Mouse (Mus musculus): ENCODE measurements around the gene Mrgprf. TPM values are rescaled to one million over a fixed set of nuclear protein-coding genes. Genes with fewer than 3 reads are reported as not detected.

The Mrgprf gene
- polyA plus RNA-seq (2014; fragmentation: Nextera tagmentation; extraction: Ambion mirVana): 2.9 and 3.7 TPM in 2 replicates

GRCm38 (mm10) chr7:145300321-145301007 is at the start of gene Mrgprf:
Mrgprf (plus strand) TSS chr7:145300828.
- no peak within 1 kb of the TSS for H3K9ac ChIP-seq (replicated peaks; ENCODE audit: low read depth, low read length)
- H3K36me3 ChIP-seq (ENCODE audit: control insufficient read depth, insufficient read depth, low read length): no peaks in the 10 kb centered on the region
- WGBS: 34% methylated on average over 13 of the region's 13 CpGs
- H3K27ac ChIP-seq (ENCODE audit: low read length): peak within 1 kb of the TSS; percentile 39; the same call in 1 of the 2 replicates
- no peak within 1 kb of the TSS for H3K4me3 ChIP-seq (ENCODE audit: low read depth, low read length)
- H3K27me3 ChIP-seq (ENCODE audit: control insufficient read depth, insufficient read depth, low read length): no peaks in the 10 kb centered on the region
- no peaks in the 10 kb centered on the region for H3K9me3 ChIP-seq (ENCODE audit: control insufficient read depth, low read depth, low read length)
- no peak within 1 kb of the TSS for H3K4me2 ChIP-seq (replicated peaks; ENCODE audit: low read depth, low read length)
- no peak for ATAC-seq (ENCODE audit: insufficient number of reproducible peaks, insufficient read depth, low FRiP score, low read depth)
- H3K4me1 ChIP-seq (ENCODE audit: control insufficient read depth, insufficient read depth, low read length): peaks cover 24% of the 10 kb centered on the region

- no peaks in the 10 kb centered on the region for H3K27me3 ChIP-seq (ENCODE audit: control insufficient read depth, insufficient read depth, low read length)
- no peak overlapping the region for H3K27ac ChIP-seq (ENCODE audit: low read length)
- H3K9ac ChIP-seq (replicated peaks; ENCODE audit: low read depth, low read length): no peak overlapping the region
- no peak overlapping the region for H3K4me3 ChIP-seq (ENCODE audit: low read depth, low read length)
- peaks cover 6% of the 10 kb centered on the region; the same call in 1 of the 2 replicates for H3K36me3 ChIP-seq (ENCODE audit: control insufficient read depth, insufficient read depth, low read length)
- no peaks in the 10 kb centered on the region for H3K4me1 ChIP-seq (ENCODE audit: control insufficient read depth, insufficient read depth, low read length)
- WGBS: 24% methylated on average over 8 of the region's 8 CpGs
- no peak overlapping the region for H3K4me2 ChIP-seq (replicated peaks; ENCODE audit: low read depth, low read length)
- ATAC-seq (ENCODE audit: insufficient number of reproducible peaks, insufficient read depth, low FRiP score, low read depth): peak; percentile 69; the same call in 1 of the 2 replicates
- no peaks in the 10 kb centered on the region for H3K9me3 ChIP-seq (ENCODE audit: control insufficient read depth, low read depth, low read length)
Observed at GRCm38 (mm10) chr7:145252715-145253476, 47.7 kb upstream of the Mrgprf start.

- no peak for ATAC-seq (ENCODE audit: insufficient number of reproducible peaks, insufficient read depth, low FRiP score, low read depth)
- no peak overlapping the region for H3K27ac ChIP-seq (ENCODE audit: low read length)
- H3K4me2 ChIP-seq (replicated peaks; ENCODE audit: low read depth, low read length): no peak overlapping the region
- WGBS: 56% methylated on average over 3 of the region's 3 CpGs
- no peaks in the 10 kb centered on the region for H3K9me3 ChIP-seq (ENCODE audit: control insufficient read depth, low read depth, low read length)
- H3K9ac ChIP-seq (replicated peaks; ENCODE audit: low read depth, low read length): no peak overlapping the region
- H3K36me3 ChIP-seq (ENCODE audit: control insufficient read depth, insufficient read depth, low read length): peaks cover 6% of the 10 kb centered on the region; the same call in 1 of the 2 replicates
- H3K4me3 ChIP-seq (ENCODE audit: low read depth, low read length): no peak overlapping the region
- no peaks in the 10 kb centered on the region for H3K27me3 ChIP-seq (ENCODE audit: control insufficient read depth, insufficient read depth, low read length)
- H3K4me1 ChIP-seq (ENCODE audit: control insufficient read depth, insufficient read depth, low read length): no peaks in the 10 kb centered on the region
Observed at GRCm38 (mm10) chr7:145253986-145254630, 46.5 kb upstream of the Mrgprf start.

- WGBS: 94% methylated on average over 1 of the region's 1 CpGs
Observed at GRCm38 (mm10) chr7:145256092-145256491, 44.5 kb upstream of the Mrgprf start.

GRCm38 (mm10) chr7:145264202-145264601 is 36.4 kb upstream of the Mrgprf start:
- no peak overlapping the region for H3K27ac ChIP-seq (ENCODE audit: low read length)
- H3K4me1 ChIP-seq (ENCODE audit: control insufficient read depth, insufficient read depth, low read length): no peaks in the 10 kb centered on the region
- H3K27me3 ChIP-seq (ENCODE audit: control insufficient read depth, insufficient read depth, low read length): no peaks in the 10 kb centered on the region
- H3K9ac ChIP-seq (replicated peaks; ENCODE audit: low read depth, low read length): no peak overlapping the region
- WGBS: 71% methylated on average over 9 of the region's 9 CpGs
- H3K36me3 ChIP-seq (ENCODE audit: control insufficient read depth, insufficient read depth, low read length): peaks cover 20% of the 10 kb centered on the region; the same call in 1 of the 2 replicates
- ATAC-seq (ENCODE audit: insufficient number of reproducible peaks, insufficient read depth, low FRiP score, low read depth): no peak
- no peak overlapping the region for H3K4me3 ChIP-seq (ENCODE audit: low read depth, low read length)
- no peak overlapping the region for H3K4me2 ChIP-seq (replicated peaks; ENCODE audit: low read depth, low read length)
- no peaks in the 10 kb centered on the region for H3K9me3 ChIP-seq (ENCODE audit: control insufficient read depth, low read depth, low read length)

More at GRCm38 (mm10) chr7:145256092-145256491, 44.5 kb upstream of the Mrgprf start:
- Histone ChIP-seq H3K4me1 (ENCODE audit: control insufficient read depth, insufficient read depth, low read length) (no peaks in the 10 kb centered on the region), H3K4me3 (ENCODE audit: low read depth, low read length) (no peak overlapping the region), H3K4me2 (replicated peaks; ENCODE audit: low read depth, low read length) (no peak overlapping the region), H3K27ac (ENCODE audit: low read length) (no peak overlapping the region), H3K9me3 (ENCODE audit: control insufficient read depth, low read depth, low read length) (no peaks in the 10 kb centered on the region), H3K9ac (replicated peaks; ENCODE audit: low read depth, low read length) (no peak overlapping the region), H3K27me3 (ENCODE audit: control insufficient read depth, insufficient read depth, low read length) (no peaks in the 10 kb centered on the region), H3K36me3 (ENCODE audit: control insufficient read depth, insufficient read depth, low read length) (peaks cover 6% of the 10 kb centered on the region; the same call in 1 of the 2 replicates)
- no peak for ATAC-seq (ENCODE audit: insufficient number of reproducible peaks, insufficient read depth, low FRiP score, low read depth)

GRCm38 (mm10) chr7:145266011-145266410 is 34.6 kb upstream of the Mrgprf start:
- no peak for ATAC-seq (ENCODE audit: insufficient number of reproducible peaks, insufficient read depth, low FRiP score, low read depth)
- no peak overlapping the region for H3K4me3 ChIP-seq (ENCODE audit: low read depth, low read length)
- no peaks in the 10 kb centered on the region for H3K27me3 ChIP-seq (ENCODE audit: control insufficient read depth, insufficient read depth, low read length)
- no peaks in the 10 kb centered on the region for H3K9me3 ChIP-seq (ENCODE audit: control insufficient read depth, low read depth, low read length)
- H3K27ac ChIP-seq (ENCODE audit: low read length): no peak overlapping the region
- peaks cover 32% of the 10 kb centered on the region for H3K36me3 ChIP-seq (ENCODE audit: control insufficient read depth, insufficient read depth, low read length)
- WGBS: 92% methylated on average over 2 of the region's 2 CpGs
- no peak overlapping the region for H3K9ac ChIP-seq (replicated peaks; ENCODE audit: low read depth, low read length)
- no peaks in the 10 kb centered on the region for H3K4me1 ChIP-seq (ENCODE audit: control insufficient read depth, insufficient read depth, low read length)
- no peak overlapping the region for H3K4me2 ChIP-seq (replicated peaks; ENCODE audit: low read depth, low read length)

- 72% methylated on average over 7 of the region's 7 CpGs for WGBS
- Histone ChIP-seq H3K9ac (replicated peaks; ENCODE audit: low read depth, low read length) (no peak overlapping the region), H3K27me3 (ENCODE audit: control insufficient read depth, insufficient read depth, low read length) (no peaks in the 10 kb centered on the region), H3K4me3 (ENCODE audit: low read depth, low read length) (no peak overlapping the region), H3K4me2 (replicated peaks; ENCODE audit: low read depth, low read length) (no peak overlapping the region), H3K27ac (ENCODE audit: low read length) (peak overlapping the region; percentile 2; the same call in 1 of the 2 replicates), H3K9me3 (ENCODE audit: control insufficient read depth, low read depth, low read length) (no peaks in the 10 kb centered on the region), H3K36me3 (ENCODE audit: control insufficient read depth, insufficient read depth, low read length) (peaks cover 43% of the 10 kb centered on the region), H3K4me1 (ENCODE audit: control insufficient read depth, insufficient read depth, low read length) (no peaks in the 10 kb centered on the region)
- ATAC-seq (ENCODE audit: insufficient number of reproducible peaks, insufficient read depth, low FRiP score, low read depth): peak; percentile 80
Observed at GRCm38 (mm10) chr7:145268890-145269289, 31.7 kb upstream of the Mrgprf start.

GRCm38 (mm10) chr7:145270955-145271354 is 29.7 kb upstream of the Mrgprf start:
- Histone ChIP-seq H3K4me3 (ENCODE audit: low read depth, low read length) (no peak overlapping the region), H3K9me3 (ENCODE audit: control insufficient read depth, low read depth, low read length) (no peaks in the 10 kb centered on the region), H3K4me2 (replicated peaks; ENCODE audit: low read depth, low read length) (no peak overlapping the region), H3K27me3 (ENCODE audit: control insufficient read depth, insufficient read depth, low read length) (no peaks in the 10 kb centered on the region), H3K4me1 (ENCODE audit: control insufficient read depth, insufficient read depth, low read length) (no peaks in the 10 kb centered on the region), H3K9ac (replicated peaks; ENCODE audit: low read depth, low read length) (no peak overlapping the region), H3K36me3 (ENCODE audit: control insufficient read depth, insufficient read depth, low read length) (peaks cover 51% of the 10 kb centered on the region), H3K27ac (ENCODE audit: low read length) (no peak overlapping the region)
- WGBS: 95% methylated on average over 5 of the region's 5 CpGs
- ATAC-seq (ENCODE audit: insufficient number of reproducible peaks, insufficient read depth, low FRiP score, low read depth): no peak

Data from stomach, embryonic 14.5 days (tissue).